Mouse (Mus musculus) kidney, adult 2 months (tissue): ENCODE results near the gene Zfp2.

Source experiments
- CTCF ChIP-seq: fragments of 200-500 bp; conservative IDR thresholded peaks from 2 replicates; pipeline ENCODE4 v1.5.1; 2011; ENCODE audit warnings: low read depth, mild to moderate bottlenecking, control low read depth, low read length, moderate library complexity, mixed read lengths; ENCODE audit not compliant: insufficient read depth, insufficient read length
- POLR2A ChIP-seq: fragments of 200-500 bp; IDR thresholded peaks from one replicate; pipeline ENCODE4 v1.6.1; 2011; ENCODE audit warnings: low read depth, low read length, control low read depth

GRCm38 (mm10) chr11:50883756-50884155 is 32.2 kb downstream of the Zfp2 start:
- TF ChIP-seq POLR2A (no peak), CTCF (0 out of 2 replicates have a peak, but pooled peaks have one; percentile 10)
